Mouse (Mus musculus) Muller cell, postnatal 12 days (primary cell): Measurements from ENCODE around the gene Gm6763.
"Not testable (repeated sequence)": the region's sequence is repeated elsewhere in the genome, so short reads cannot be mapped to it uniquely, and the experiment has no call there.

ENCODE experiments used
- DNase-seq: peaks from one replicate; pipeline ENCODE4 v3.0.0-alpha.2; 2015; ENCODE audit errors: inconsistent ontology term

The Gm6763 gene

DNA sequence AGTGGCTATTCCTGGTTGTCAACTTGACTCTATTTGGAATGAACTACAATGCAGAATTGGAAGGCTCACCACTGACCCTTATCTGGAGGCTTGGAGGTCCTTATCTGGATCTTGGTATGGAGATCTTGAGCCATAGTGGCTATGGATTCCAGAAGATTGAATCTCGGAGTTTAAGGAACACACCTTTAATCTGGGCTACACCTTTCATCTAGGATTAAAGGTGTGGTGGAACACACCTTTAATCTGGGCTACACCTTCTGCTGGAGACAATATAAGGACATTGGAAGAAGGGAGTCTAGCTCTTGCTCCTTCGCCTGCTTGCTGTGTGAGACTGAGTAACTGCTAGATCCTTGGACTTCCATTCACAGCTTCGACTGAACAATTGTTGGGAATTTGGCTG, at the start of gene Gm6763:
Gene Gm6763, plus strand, starts transcription at position 301 of the 400 bp plus-strand sequence.
- DNase-seq = not testable (repeated sequence)

DNA sequence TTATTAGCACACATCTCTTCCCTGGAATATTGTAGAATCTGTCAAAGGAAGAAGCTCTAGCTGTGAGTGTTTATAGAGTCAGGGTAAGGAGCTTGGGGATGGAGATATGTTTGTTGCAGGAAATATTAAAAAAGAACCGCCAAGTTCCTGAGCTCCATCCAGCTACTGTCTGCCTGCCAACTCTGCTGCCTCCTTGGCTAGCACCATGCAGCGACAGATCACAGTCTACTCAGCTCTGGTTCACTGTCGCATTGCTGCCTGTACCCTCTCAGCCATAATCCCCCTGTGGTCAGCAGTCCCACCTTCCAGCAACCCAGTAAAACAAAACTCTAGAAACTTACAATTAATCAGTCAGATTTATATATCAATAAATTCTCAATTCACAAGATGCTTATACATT, 41.3 kb upstream of the Gm6763 start:
- no peak for DNase-seq

DNA sequence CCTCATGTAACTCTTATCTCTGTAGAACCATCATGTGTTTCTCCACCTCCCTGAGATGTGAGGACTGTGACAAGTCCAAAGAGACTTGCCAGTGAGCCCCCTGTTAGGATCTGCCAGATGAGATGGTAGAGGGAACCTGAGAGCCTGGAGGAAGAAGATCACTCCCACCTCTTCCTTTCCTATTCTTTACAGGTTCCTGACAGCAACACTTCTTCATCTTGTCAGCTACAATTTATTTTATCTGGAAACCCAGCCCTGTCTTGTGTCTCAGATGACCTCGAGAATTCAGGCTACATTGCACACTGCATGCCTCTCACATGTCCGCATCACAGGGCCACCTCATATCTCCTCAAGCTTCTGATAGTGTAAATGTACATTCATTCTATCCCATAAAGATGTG, 33.0 kb upstream of the Gm6763 start:
- no peak for DNase-seq

GRCm38 (mm10) chr10:104142687-104143086, 8.6 kb upstream of the Gm6763 start, which contains the start of gene Gm21293:
Gm21293 (plus strand) TSS chr10:104142987.
- DNase-seq = not testable (repeated sequence)

GRCm38 (mm10) chr10:104159706-104160105, 8.4 kb downstream of the Gm6763 start, which contains the start of gene Gm8764:
Gm8764 (plus strand) TSS chr10:104160006.
- DNase-seq = not testable (repeated sequence)

GRCm38 (mm10) chr10:104168215-104168614, 16.9 kb downstream of the Gm6763 start, which contains the start of gene Gm21304:
Gm21304 (plus strand) TSS chr10:104168515.
- DNase-seq = not testable (repeated sequence)

GRCm38 (mm10) chr10:104176724-104177123, 25.4 kb downstream of the Gm6763 start, which contains the start of gene Gm21312:
Gm21312 (plus strand) TSS chr10:104177024.
- not testable (repeated sequence) for DNase-seq

DNA sequence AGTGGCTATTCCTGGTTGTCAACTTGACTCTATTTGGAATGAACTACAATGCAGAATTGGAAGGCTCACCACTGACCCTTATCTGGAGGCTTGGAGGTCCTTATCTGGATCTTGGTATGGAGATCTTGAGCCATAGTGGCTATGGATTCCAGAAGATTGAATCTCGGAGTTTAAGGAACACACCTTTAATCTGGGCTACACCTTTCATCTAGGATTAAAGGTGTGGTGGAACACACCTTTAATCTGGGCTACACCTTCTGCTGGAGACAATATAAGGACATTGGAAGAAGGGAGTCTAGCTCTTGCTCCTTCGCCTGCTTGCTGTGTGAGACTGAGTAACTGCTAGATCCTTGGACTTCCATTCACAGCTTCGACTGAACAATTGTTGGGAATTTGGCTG, 33.9 kb downstream of the Gm6763 start, which contains the start of gene Gm20765:
Gene Gm20765, plus strand, starts transcription at position 301 of the 400 bp plus-strand sequence.
- DNase-seq = not testable (repeated sequence)

DNA sequence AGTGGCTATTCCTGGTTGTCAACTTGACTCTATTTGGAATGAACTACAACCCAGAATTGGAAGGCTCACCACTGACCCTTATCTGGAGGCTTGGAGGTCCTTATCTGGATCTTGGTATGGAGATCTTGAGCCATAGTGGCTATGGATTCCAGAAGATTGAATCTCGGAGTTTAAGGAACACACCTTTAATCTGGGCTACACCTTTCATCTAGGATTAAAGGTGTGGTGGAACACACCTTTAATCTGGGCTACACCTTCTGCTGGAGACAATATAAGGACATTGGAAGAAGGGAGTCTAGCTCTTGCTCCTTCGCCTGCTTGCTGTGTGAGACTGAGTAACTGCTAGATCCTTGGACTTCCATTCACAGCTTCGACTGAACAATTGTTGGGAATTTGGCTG, 42.4 kb downstream of the Gm6763 start, which contains the start of gene Gm4340:
Gene Gm4340, plus strand, starts transcription at position 301 of the 400 bp plus-strand sequence.
- DNase-seq = not testable (repeated sequence)
